Mouse (Mus musculus) liver, postnatal 0 days (tissue): ENCODE measurements at regions not wholly inside any gene's neighbourhood (a gene's known extent, or its start where the extent isn't known, plus 50 kb on each side); places are given as distances from the start of the nearest gene placed in this dataset.

Experiments used
- CTCF ChIP-seq: sonication (generic); IDR thresholded peaks from 2 replicates; pipeline ENCODE4 v1.5.1; 2016; ENCODE audit warnings: antibody characterized with exemption, low read depth
- EP300 ChIP-seq: IDR thresholded peaks from 2 replicates; pipeline ENCODE4 v1.6.1; 2016; ENCODE audit warnings: antibody characterized with exemption, low read depth, mild to moderate bottlenecking

- TF ChIP-seq CTCF: no peak
- no peak for TF ChIP-seq EP300
Observed at GRCm38 (mm10) chr6:71048199-71049094, 92.1 kb downstream of the Foxi3 start.
